ENCODE assay signal across 9 mouse cellular contexts in the genomic region with DNA sequence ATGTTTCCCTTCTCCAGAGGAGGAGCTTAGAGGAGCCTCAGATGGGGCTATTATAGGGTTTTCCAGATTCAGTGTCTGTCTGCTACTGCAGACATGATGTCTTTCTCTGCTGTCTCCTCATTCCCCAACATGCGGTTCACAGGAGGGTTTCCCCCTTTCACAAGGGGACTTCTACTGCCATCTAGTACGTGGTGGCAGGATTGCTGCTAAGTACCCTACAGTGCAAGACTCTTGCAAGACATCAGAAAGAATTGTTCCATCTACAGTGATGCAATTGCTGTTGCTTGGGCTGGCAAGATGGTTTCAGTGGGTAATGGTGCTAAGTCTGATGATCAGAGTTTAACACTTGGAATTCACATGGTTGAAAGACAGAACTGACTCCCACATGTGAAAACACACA. TPM values are rescaled to one million over a fixed set of nuclear protein-coding genes. Genes with fewer than 3 reads are reported as not detected.
DNase-seq lines count a peak whose midpoint lies in the region; ATAC-seq and TF ChIP-seq lines count a peak whose summit lies in the region.
"Had no signal": no experiment of that assay in that cellular context is flagged by ENCODE, and none has a peak within 500 bp of the region (broad histone marks: within the 10 kb centered on the region; RNA-seq: fewer than 3 reads in every experiment).

No protein-coding gene starts in this region.

- H3K36me3 ChIP-seq in kidney, embryonic 14.5 days (ENCODE audit: control insufficient read depth, insufficient read depth, low read length), result no peaks in the 10 kb centered on the region
- no peaks in the 10 kb centered on the region for H3K36me3 ChIP-seq in forebrain, embryonic 15.5 days
- H3K36me3 ChIP-seq: liver, embryonic 15.5 days had no signal

- 34% methylated on average over 2 of the region's 2 CpGs for WGBS in kidney, embryonic 14.5 days
- 36% methylated on average over 2 of the region's 2 CpGs for WGBS in forebrain, embryonic 15.5 days

- no peak overlapping the region for H3K4me2 ChIP-seq in kidney, embryonic 14.5 days (replicated peaks; ENCODE audit: low read depth, low read length)
- no peak overlapping the region for H3K4me2 ChIP-seq in forebrain, embryonic 15.5 days (replicated peaks)
- H3K4me2 ChIP-seq: liver, embryonic 15.5 days had no signal

- TF ChIP-seq POLR2A in brain, embryonic 14.5 days (IDR thresholded peaks at IDR 0.05; ENCODE audit: borderline replicate concordance, extremely low read depth, insufficient read depth, insufficient read length, poor library complexity, severe bottlenecking), result no peak

- ATAC-seq in kidney, embryonic 14.5 days (ENCODE audit: low FRiP score, low TSS enrichment), result no peak
- ATAC-seq in monocyte, adult 5-6 weeks (replicated peaks; ENCODE audit: insufficient number of reproducible peaks, low FRiP score, low TSS enrichment, poor library complexity, severe bottlenecking), result peak; percentile 67
- no peak for ATAC-seq in forebrain, embryonic 15.5 days (replicated peaks)

- no peaks in the 10 kb centered on the region for H3K9me3 ChIP-seq in kidney, embryonic 14.5 days (ENCODE audit: control insufficient read depth, low read length)
- no peaks in the 10 kb centered on the region for H3K9me3 ChIP-seq in forebrain, embryonic 15.5 days
- H3K9me3 ChIP-seq: liver, embryonic 15.5 days had no signal

- no peaks in the 10 kb centered on the region for H3K27me3 ChIP-seq in kidney, embryonic 14.5 days (ENCODE audit: control insufficient read depth, insufficient read depth, low read length)
- no peaks in the 10 kb centered on the region for H3K27me3 ChIP-seq in forebrain, embryonic 15.5 days
- H3K27me3 ChIP-seq: liver, embryonic 15.5 days had no signal

- H3K4me3 ChIP-seq in kidney, embryonic 14.5 days (ENCODE audit: low read length), result no peak overlapping the region
- H3K4me3 ChIP-seq in forebrain, embryonic 15.5 days, result no peak overlapping the region
- H3K4me3 ChIP-seq: liver, embryonic 15.5 days had no signal

- H3K27ac ChIP-seq in kidney, embryonic 14.5 days (ENCODE audit: low read depth, low read length), result no peak overlapping the region
- H3K27ac ChIP-seq in forebrain, embryonic 15.5 days (replicated peaks), result no peak overlapping the region
- H3K27ac ChIP-seq: liver, embryonic 15.5 days had no signal

- no peaks in the 10 kb centered on the region for H3K4me1 ChIP-seq in kidney, embryonic 14.5 days (ENCODE audit: control insufficient read depth, insufficient read depth, low read length)
- H3K4me1 ChIP-seq in forebrain, embryonic 15.5 days, result no peaks in the 10 kb centered on the region

- no peak overlapping the region for H3K9ac ChIP-seq in kidney, embryonic 14.5 days (ENCODE audit: low read depth, low read length)
- no peak overlapping the region for H3K9ac ChIP-seq in forebrain, embryonic 15.5 days (replicated peaks)
- H3K9ac ChIP-seq: liver, embryonic 15.5 days had no signal

- peak; percentile 20 for DNase-seq in kidney, adult 11 months
- peak; percentile 61 to 65 for DNase-seq in CD8-positive naive resting alpha-beta T cell, adult 2 months (ENCODE audit: low read depth in 2 of 2, low spot score in 2 of 2)
- DNase-seq in brain, embryonic 14.5 days (ENCODE audit: low read depth), result peak; percentile 61
- DNase-seq in frontal cortex, postnatal 14 days (ENCODE audit: low spot score in 2 of 2), result no peak
- no peak for DNase-seq in ovary, postnatal 36 days (ENCODE audit: low spot score)

- peak; percentile 36; the same call in 1 of the 2 replicates for TF ChIP-seq CTCF in brain, embryonic 14.5 days (IDR thresholded peaks at IDR 0.05; ENCODE audit: borderline replicate concordance, extremely low read depth, insufficient read depth, insufficient read length)

RNA-seq across cellular contexts. Expression of a gene that starts 32.6 kb away (rescaled TPM):
- not detected in 2 replicates for polyA plus RNA-seq in kidney, embryonic 14.5 days (2014; fragmentation: Nextera tagmentation; extraction: Ambion mirVana)
- polyA plus RNA-seq in brain, embryonic 14.5 days (2012; rRNA removed), result not detected in 2 replicates
- not detected in 3 replicates for total RNA-seq in monocyte, adult 5-6 weeks (2017)
- polyA plus RNA-seq in forebrain, embryonic 15.5 days (2015; fragmentation: Nextera tagmentation; extraction: Ambion mirVana), result not detected in 2 replicates
- polyA plus RNA-seq: liver, embryonic 15.5 days had no signal

Comparison
In these comparisons a context has a peak if more than half of its experiments do, and no peak if none do; other contexts are left out.
1. DNase-seq: peak in kidney, adult 11 months (single experiment), CD8-positive naive resting alpha-beta T cell, adult 2 months (2 of 2) and brain, embryonic 14.5 days (single experiment); none in frontal cortex, postnatal 14 days (0 of 2) and ovary, postnatal 36 days (single experiment).